ENCODE assay signal across 8 mouse cellular contexts in genomic region chr13:55483593-55483992, GRCm38 (mm10). TPM values are rescaled to one million over a fixed set of nuclear protein-coding genes. Genes with fewer than 3 reads are reported as not detected.
A peak's percentile ranks its signal among the peaks of the same experiment; 100 is the strongest.
DNase-seq lines count a peak whose midpoint lies in the region; ATAC-seq lines count a peak whose summit lies in the region.

No protein-coding gene starts in this region.

- intact Hi-C loops in left cerebral cortex, postnatal 4 days (cut with DNase I): no loop called here

- H3K4me1 ChIP-seq in hindbrain, embryonic 14.5 days (replicated peaks; ENCODE audit: control insufficient read depth, insufficient read depth, low read length): peaks cover 52% of the 10 kb centered on the region

- no peaks in the 10 kb centered on the region for H3K27me3 ChIP-seq in hindbrain, embryonic 14.5 days (ENCODE audit: control insufficient read depth, insufficient read depth, low read length)

- H3K36me3 ChIP-seq in hindbrain, embryonic 14.5 days (replicated peaks; ENCODE audit: control insufficient read depth, insufficient read depth): peaks cover 47% of the 10 kb centered on the region

- peak overlapping the region; percentile 99 for H3K4me2 ChIP-seq in hindbrain, embryonic 14.5 days (replicated peaks)

- H3K4me3 ChIP-seq in hindbrain, embryonic 14.5 days (replicated peaks; ENCODE audit: low read length): peak overlapping the region; percentile 97

- H3K9me3 ChIP-seq in hindbrain, embryonic 14.5 days (ENCODE audit: control insufficient read depth, low read length): no peaks in the 10 kb centered on the region

- peak overlapping the region; percentile 100 for H3K9ac ChIP-seq in hindbrain, embryonic 14.5 days

- peak; percentile 84 for ATAC-seq in hindbrain, embryonic 14.5 days (ENCODE audit: low FRiP score)

- 3% methylated on average over 15 of the region's 15 CpGs for WGBS in hindbrain, embryonic 14.5 days

- peak overlapping the region; percentile 99 for H3K27ac ChIP-seq in hindbrain, embryonic 14.5 days

- DNase-seq in cerebellum, postnatal 10 days: peak; percentile 94 to 95
- DNase-seq in cerebellum, adult 18-20 months: no peak
- peak; percentile 76 for DNase-seq in embryo, embryonic 10.5 days (ENCODE audit: low spot score)
- DNase-seq in hindbrain, embryonic 14.5 days (ENCODE audit: low spot score): peak; percentile 88
- peak; percentile 93 for DNase-seq in left cerebral cortex, postnatal 4 days
- peak; percentile 94 for DNase-seq in right cerebral cortex, postnatal 14 days
- DNase-seq in cerebellum, postnatal 36 days: no peak
- no peak for DNase-seq in testis, postnatal 10 days (ENCODE audit: low spot score)

RNA-seq across cellular contexts. Expression of gene Dbn1, which starts 4.3 kb away (rescaled TPM):
- 406 and 416 TPM in 2 replicates for polyA plus RNA-seq in hindbrain, embryonic 14.5 days (2014; fragmentation: Nextera tagmentation; extraction: Ambion mirVana)
- 100 to 1,000 TPM; 623 to 643 TPM for total RNA-seq in left cerebral cortex, postnatal 4 days (2021)

RNA-seq across cellular contexts. Expression of gene Prr7, which starts 19.5 kb away (rescaled TPM):
- 6.3 and 8.9 TPM in 2 replicates for polyA plus RNA-seq in hindbrain, embryonic 14.5 days (2014; fragmentation: Nextera tagmentation; extraction: Ambion mirVana)
- 10 to 100 TPM; 86.0 to 87.5 TPM for total RNA-seq in left cerebral cortex, postnatal 4 days (2021)

RNA-seq across cellular contexts. Expression of gene Pdlim7, which starts 29.9 kb away (rescaled TPM):
- polyA plus RNA-seq in hindbrain, embryonic 14.5 days (2014; fragmentation: Nextera tagmentation; extraction: Ambion mirVana): 139 and 141 TPM in 2 replicates
- total RNA-seq in left cerebral cortex, postnatal 4 days (2021): 10 to 100 TPM; 62.5 to 66.8 TPM

RNA-seq across cellular contexts. Expression of gene Grk6, which starts 38.7 kb away (rescaled TPM):
- 41.9 and 42.7 TPM in 2 replicates for polyA plus RNA-seq in hindbrain, embryonic 14.5 days (2014; fragmentation: Nextera tagmentation; extraction: Ambion mirVana)
- 10 to 100 TPM; 73.8 to 78.8 TPM for total RNA-seq in left cerebral cortex, postnatal 4 days (2021)

RNA-seq across cellular contexts. Expression of gene Dok3, which starts 45.5 kb away (rescaled TPM):
- 3.8 and 5.7 TPM in 2 replicates for polyA plus RNA-seq in hindbrain, embryonic 14.5 days (2014; fragmentation: Nextera tagmentation; extraction: Ambion mirVana)
- total RNA-seq in left cerebral cortex, postnatal 4 days (2021): 1 to 10 TPM; 6.4 to 7.2 TPM

Comparison
In these comparisons a context has a peak if more than half of its experiments do, and no peak if none do; other contexts are left out.
1. DNase-seq: peak in cerebellum, postnatal 10 days (2 of 2), embryo, embryonic 10.5 days (single experiment), hindbrain, embryonic 14.5 days (single experiment), left cerebral cortex, postnatal 4 days (single experiment) and right cerebral cortex, postnatal 14 days (single experiment); none in cerebellum, adult 18-20 months (0 of 2), cerebellum, postnatal 36 days (0 of 2) and testis, postnatal 10 days (single experiment).